Mouse (Mus musculus): Measurements from ENCODE around the gene Pmm2. TPM values are rescaled to one million over a fixed set of nuclear protein-coding genes. Genes with fewer than 3 reads are reported as not detected.

Pmm2 gene
- polyA plus RNA-seq, 1 experiment, result 29.3 TPM

DNA sequence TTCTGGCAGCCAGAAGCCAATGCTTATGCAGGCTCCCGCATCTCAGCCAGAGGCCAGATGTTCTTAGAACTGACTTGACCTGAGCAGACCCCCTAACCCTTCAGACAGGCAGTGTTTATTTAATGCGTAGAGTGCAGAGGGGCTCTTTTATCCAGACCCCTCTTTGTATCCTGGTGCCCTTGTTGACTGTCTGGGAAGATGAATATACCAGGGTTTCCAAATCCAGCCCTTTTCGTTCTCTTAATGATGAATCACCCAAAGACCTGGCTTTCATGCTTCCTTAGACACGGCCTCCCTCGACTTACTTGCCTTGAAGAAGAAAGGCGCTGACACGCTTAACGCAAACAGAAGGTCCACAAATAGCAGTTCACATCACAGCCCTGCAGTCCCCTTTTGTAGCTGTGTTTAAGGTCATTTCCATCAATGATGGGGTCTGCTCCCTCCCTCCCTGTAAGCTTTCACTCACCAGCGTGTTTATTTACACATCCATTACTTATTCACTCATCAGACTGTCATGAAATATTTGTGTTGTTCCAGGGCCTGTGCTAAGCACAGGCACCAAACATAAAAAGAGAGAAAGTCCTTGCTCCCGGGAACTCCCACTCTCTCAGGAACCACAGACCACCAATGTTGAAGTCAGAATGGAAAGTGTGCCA lies 17.7 kb upstream of the Pmm2 start:
- Histone ChIP-seq H3K4me3 (replicated peaks) (no peak overlapping the region), H3K9me3 (peaks cover 3% of the 10 kb centered on the region; the same call in 1 of the 2 replicates), H3K27me3 (replicated peaks) (peaks cover 7% of the 10 kb centered on the region), H3K36me3 (replicated peaks; ENCODE audit: low read length) (no peaks in the 10 kb centered on the region), H3K4me1 (peaks cover 13% of the 10 kb centered on the region)
- no peak for TF ChIP-seq FLI1 (IDR thresholded peaks at IDR 0.05; ENCODE audit: low read length)
- TF ChIP-seq GATA1 (IDR thresholded peaks at IDR 0.05; ENCODE audit: borderline replicate concordance, low read length), result no peak

- TF ChIP-seq GATA1 (IDR thresholded peaks at IDR 0.05; ENCODE audit: borderline replicate concordance, low read length), result no peak
- no peak for TF ChIP-seq FLI1 (IDR thresholded peaks at IDR 0.05; ENCODE audit: low read length)
- Histone ChIP-seq H3K9me3 (peaks cover 3% of the 10 kb centered on the region; the same call in 1 of the 2 replicates), H3K4me1 (peaks cover 13% of the 10 kb centered on the region), H3K27me3 (replicated peaks) (peaks cover 7% of the 10 kb centered on the region), H3K4me3 (replicated peaks) (no peak overlapping the region), H3K36me3 (replicated peaks; ENCODE audit: low read length) (no peaks in the 10 kb centered on the region)
Measured at GRCm38 (mm10) chr16:8620315-8621115, 17.0 kb upstream of the Pmm2 start.

- Histone ChIP-seq H3K9me3 (no peaks in the 10 kb centered on the region), H3K4me1 (peaks cover 59% of the 10 kb centered on the region), H3K4me3 (replicated peaks) (no peak overlapping the region), H3K36me3 (replicated peaks; ENCODE audit: low read length) (peaks cover 51% of the 10 kb centered on the region), H3K27me3 (replicated peaks) (no peaks in the 10 kb centered on the region)
- no peak for TF ChIP-seq FLI1 (IDR thresholded peaks at IDR 0.05; ENCODE audit: low read length)
- no peak for TF ChIP-seq GATA1 (IDR thresholded peaks at IDR 0.05; ENCODE audit: borderline replicate concordance, low read length)
Measured at GRCm38 (mm10) chr16:8630419-8630818, 7.1 kb upstream of the Pmm2 start.

DNA sequence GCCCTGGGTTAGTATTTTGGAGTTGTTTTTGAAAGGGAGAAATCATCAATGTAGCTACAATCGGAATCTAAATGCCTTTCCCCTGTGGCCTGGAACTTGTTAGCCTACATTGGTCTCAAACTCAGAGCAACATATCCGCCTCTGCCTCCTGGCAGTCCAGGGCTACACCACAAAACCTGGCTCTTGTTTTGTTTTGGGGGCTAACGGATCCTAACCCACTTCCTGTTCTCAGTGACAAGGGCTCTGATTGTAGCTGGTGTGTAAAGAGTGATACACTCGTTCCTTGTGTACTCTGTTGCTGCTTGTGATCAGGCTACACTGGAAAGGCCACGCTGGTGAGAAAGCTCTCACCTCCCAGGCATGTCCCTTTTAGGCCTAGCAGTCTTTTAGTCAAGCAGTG lies 6.0 kb upstream of the Pmm2 start:
- H3K4me3 ChIP-seq (replicated peaks), result no peak overlapping the region
- no peaks in the 10 kb centered on the region for H3K27me3 ChIP-seq (replicated peaks)
- peaks cover 58% of the 10 kb centered on the region for H3K36me3 ChIP-seq (replicated peaks; ENCODE audit: low read length)
- no peak for TF ChIP-seq GATA1 (IDR thresholded peaks at IDR 0.05; ENCODE audit: borderline replicate concordance, low read length)
- H3K4me1 ChIP-seq, result peaks cover 65% of the 10 kb centered on the region
- no peaks in the 10 kb centered on the region for H3K9me3 ChIP-seq

DNA sequence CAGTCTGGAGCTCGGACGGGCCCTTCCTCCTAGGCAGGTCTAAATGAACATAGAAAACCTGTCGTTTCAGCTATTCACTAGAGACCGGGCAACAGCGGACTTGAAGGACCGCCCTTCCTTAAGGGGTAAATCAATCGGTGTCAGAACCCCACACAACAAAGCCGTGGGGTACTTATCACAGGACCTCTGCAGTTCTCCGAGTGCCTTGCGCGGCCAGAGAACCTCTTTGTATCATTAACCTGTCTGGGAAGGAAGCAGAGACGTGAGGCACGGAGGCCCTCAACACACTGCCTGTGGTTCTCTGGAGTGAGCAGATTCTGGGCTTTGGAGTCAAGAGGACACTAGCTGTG lies 632 bp upstream of the Pmm2 start:
- H3K36me3 ChIP-seq (replicated peaks; ENCODE audit: low read length), result peaks cover 65% of the 10 kb centered on the region
- no peaks in the 10 kb centered on the region for H3K9me3 ChIP-seq
- peaks cover 78% of the 10 kb centered on the region for H3K4me1 ChIP-seq
- H3K4me3 ChIP-seq (replicated peaks), result peak overlapping the region; percentile 92
- no peaks in the 10 kb centered on the region for H3K27me3 ChIP-seq (replicated peaks)
- TF ChIP-seq GATA1 (IDR thresholded peaks at IDR 0.05; ENCODE audit: borderline replicate concordance, low read length) (no peak), FLI1 (IDR thresholded peaks at IDR 0.05; ENCODE audit: low read length) (no peak)

DNA sequence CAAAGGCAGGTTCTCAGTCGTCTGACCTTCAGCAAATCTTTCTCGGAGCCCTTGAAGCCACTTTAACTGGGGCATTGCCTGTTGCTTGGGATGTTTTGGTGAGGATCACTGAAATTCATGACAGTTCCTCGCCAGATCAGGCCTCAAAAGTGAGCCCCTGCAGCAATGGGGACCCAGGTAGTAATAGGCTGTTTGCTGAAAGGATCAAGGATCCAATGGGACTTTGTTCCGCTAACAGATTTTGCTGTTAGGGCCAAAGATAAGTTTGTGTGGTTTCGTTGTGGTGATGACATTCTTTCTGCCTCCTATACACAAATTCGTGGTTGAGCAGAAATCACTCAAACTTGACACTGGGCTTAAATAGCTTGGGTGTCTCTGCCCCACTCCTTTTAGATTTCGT lies 657 bp downstream of the Pmm2 start:
- no peaks in the 10 kb centered on the region for H3K9me3 ChIP-seq
- H3K27me3 ChIP-seq (replicated peaks), result no peaks in the 10 kb centered on the region
- peaks cover 77% of the 10 kb centered on the region for H3K4me1 ChIP-seq
- H3K4me3 ChIP-seq (replicated peaks), result peak overlapping the region; percentile 92
- TF ChIP-seq GATA1 (IDR thresholded peaks at IDR 0.05; ENCODE audit: borderline replicate concordance, low read length) (no peak), FLI1 (IDR thresholded peaks at IDR 0.05; ENCODE audit: low read length) (no peak)
- peaks cover 64% of the 10 kb centered on the region for H3K36me3 ChIP-seq (replicated peaks; ENCODE audit: low read length)

GRCm38 (mm10) chr16:8639466-8640191 lies 2.2 kb downstream of the Pmm2 start:
- Histone ChIP-seq H3K27me3 (replicated peaks) (no peaks in the 10 kb centered on the region), H3K9me3 (no peaks in the 10 kb centered on the region), H3K4me3 (replicated peaks) (peak overlapping the region; percentile 70), H3K4me1 (peaks cover 63% of the 10 kb centered on the region), H3K36me3 (replicated peaks; ENCODE audit: low read length) (peaks cover 65% of the 10 kb centered on the region)
- TF ChIP-seq FLI1 (IDR thresholded peaks at IDR 0.05; ENCODE audit: low read length), result no peak
- TF ChIP-seq GATA1 (IDR thresholded peaks at IDR 0.05; ENCODE audit: borderline replicate concordance, low read length), result no peak

DNA sequence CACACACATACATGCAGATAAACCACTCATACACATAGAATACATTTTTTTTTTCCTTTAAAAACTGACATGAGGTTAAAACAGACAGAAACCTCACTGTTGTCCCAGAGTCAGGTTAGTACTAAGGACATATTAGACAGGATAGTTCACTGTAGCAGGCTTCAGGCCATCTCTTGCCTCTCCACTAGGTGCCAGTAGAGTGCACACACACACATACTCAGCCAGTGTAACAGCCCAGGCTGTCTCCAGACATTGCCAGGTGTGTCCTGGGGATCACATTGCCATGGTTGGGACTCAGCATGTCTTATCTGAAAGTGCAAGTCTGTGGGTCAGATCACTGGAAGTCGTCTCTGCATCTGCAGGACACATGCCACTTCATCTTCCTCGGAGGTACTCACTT lies 6.4 kb downstream of the Pmm2 start:
- Histone ChIP-seq H3K4me3 (replicated peaks) (no peak overlapping the region), H3K27me3 (replicated peaks) (no peaks in the 10 kb centered on the region), H3K9me3 (no peaks in the 10 kb centered on the region), H3K36me3 (replicated peaks; ENCODE audit: low read length) (peaks cover 92% of the 10 kb centered on the region), H3K4me1 (peaks cover 47% of the 10 kb centered on the region)
- TF ChIP-seq FLI1 (IDR thresholded peaks at IDR 0.05; ENCODE audit: low read length) (no peak), GATA1 (IDR thresholded peaks at IDR 0.05; ENCODE audit: borderline replicate concordance, low read length) (no peak)

GRCm38 (mm10) chr16:8645546-8645945 lies 8.1 kb downstream of the Pmm2 start:
- TF ChIP-seq GATA1 (IDR thresholded peaks at IDR 0.05; ENCODE audit: borderline replicate concordance, low read length) (no peak), FLI1 (IDR thresholded peaks at IDR 0.05; ENCODE audit: low read length) (no peak)

GRCm38 (mm10) chr16:8650007-8650406 lies 12.5 kb downstream of the Pmm2 start:
- H3K9me3 ChIP-seq, result no peaks in the 10 kb centered on the region
- peaks cover 26% of the 10 kb centered on the region for H3K4me1 ChIP-seq
- no peaks in the 10 kb centered on the region for H3K27me3 ChIP-seq (replicated peaks)
- TF ChIP-seq GATA1 (IDR thresholded peaks at IDR 0.05; ENCODE audit: borderline replicate concordance, low read length), result no peak
- no peak for TF ChIP-seq FLI1 (IDR thresholded peaks at IDR 0.05; ENCODE audit: low read length)
- peaks cover 99% of the 10 kb centered on the region for H3K36me3 ChIP-seq (replicated peaks; ENCODE audit: low read length)
- no peak overlapping the region for H3K4me3 ChIP-seq (replicated peaks)

More at GRCm38 (mm10) chr16:8645546-8645945, 8.1 kb downstream of the Pmm2 start:
- no peak overlapping the region for H3K4me3 ChIP-seq (replicated peaks)
- H3K4me1 ChIP-seq, result peaks cover 34% of the 10 kb centered on the region
- H3K27me3 ChIP-seq (replicated peaks), result no peaks in the 10 kb centered on the region
- no peaks in the 10 kb centered on the region for H3K9me3 ChIP-seq
- peaks cover 99% of the 10 kb centered on the region for H3K36me3 ChIP-seq (replicated peaks; ENCODE audit: low read length)
